Mouse (Mus musculus) MEL (cell line): ENCODE results near the gene Gtf2e1.

Experiments used
- BHLHE40 ChIP-seq: IDR thresholded peaks from 2 replicates; pipeline ENCODE4 v1.6.1; 2012; ENCODE audit warnings: low read depth, mild to moderate bottlenecking, inconsistent platforms, low read length, improper control_type of control experiment, borderline replicate concordance
- CHD1 ChIP-seq: IDR thresholded peaks from 2 replicates; pipeline ENCODE4 v1.6.1; 2012; ENCODE audit warnings: low read depth, mild to moderate bottlenecking, inconsistent platforms, low read length, improper control_type of control experiment
- CTCF ChIP-seq, 3 experiments: IDR thresholded peaks in 2 of 3; conservative IDR thresholded peaks in 1 of 3; 2 replicates each; pipeline ENCODE4 v1.5.1; 2011 to 2012; ENCODE audit warnings: low read length in 3 of 3, low read depth in 2 of 3, mild to moderate bottlenecking in 2 of 3, improper control_type of control experiment in 1 of 3, inconsistent platforms in 1 of 3, mixed read lengths in 1 of 3, moderate library complexity in 1 of 3; ENCODE audit not compliant: control insufficient read depth in 1 of 3, insufficient read depth in 1 of 3, poor library complexity in 1 of 3, severe bottlenecking in 1 of 3
- GABPA ChIP-seq: IDR thresholded peaks from 2 replicates; pipeline ENCODE4 v1.6.1; 2012; ENCODE audit warnings: low read depth, mild to moderate bottlenecking, inconsistent platforms, low read length, improper control_type of control experiment, moderate library complexity
- GATA1 ChIP-seq: IDR thresholded peaks from 2 replicates; pipeline ENCODE4 v1.6.1; 2011; ENCODE audit warnings: low read depth, low read length, improper control_type of control experiment
- HCFC1 ChIP-seq: IDR thresholded peaks from 2 replicates; pipeline ENCODE4 v1.6.1; 2012; ENCODE audit warnings: low read depth, mild to moderate bottlenecking, inconsistent platforms, low read length, improper control_type of control experiment, moderate library complexity
- MAFK ChIP-seq: IDR thresholded peaks from 2 replicates; pipeline ENCODE4 v1.6.1; 2011; ENCODE audit warnings: low read depth, mild to moderate bottlenecking, low read length, improper control_type of control experiment, borderline replicate concordance
- MYC ChIP-seq: IDR thresholded peaks from 2 replicates; pipeline ENCODE4 v1.6.1; 2011; ENCODE audit warnings: low read depth, mild to moderate bottlenecking, low read length, improper control_type of control experiment, moderate library complexity
- NRF1 ChIP-seq: IDR thresholded peaks from 2 replicates; pipeline ENCODE4 v1.6.1; 2014; ENCODE audit warnings: low read depth, mild to moderate bottlenecking, inconsistent platforms, low read length, improper control_type of control experiment, moderate library complexity; ENCODE audit not compliant: poor library complexity, insufficient read depth, severe bottlenecking
- POLR2AphosphoS2 ChIP-seq: IDR thresholded peaks from 2 replicates; pipeline ENCODE4 v1.6.1; 2011; ENCODE audit warnings: low read length, improper control_type of control experiment
- POLR2AphosphoS5 ChIP-seq: IDR thresholded peaks from 2 replicates; pipeline ENCODE4 v1.6.1; 2012; ENCODE audit warnings: low read depth, borderline replicate concordance, mild to moderate bottlenecking, inconsistent platforms, low read length, moderate library complexity, mixed read lengths
- ZC3H11A ChIP-seq: IDR thresholded peaks from 2 replicates; pipeline ENCODE4 v1.6.1; 2012; ENCODE audit warnings: low read depth, mild to moderate bottlenecking, inconsistent platforms, low read length, improper control_type of control experiment
- ZMIZ1 ChIP-seq: IDR thresholded peaks from 2 replicates; pipeline ENCODE4 v1.6.1; 2012; ENCODE audit warnings: low read depth, mild to moderate bottlenecking, inconsistent platforms, low read length, improper control_type of control experiment, moderate library complexity

GRCm38 (mm10) chr16:37462886-37463285 is 76.7 kb downstream of the Gtf2e1 start:
- no peak for TF ChIP-seq CTCF (IDR thresholded peaks at IDR 0.05 in 2 of 3, conservative IDR thresholded peaks at IDR 0.05 in 1 of 3; ENCODE audit: control insufficient read depth in 1 of 3, insufficient read depth in 1 of 3, low read depth in 2 of 3, low read length in 3 of 3, poor library complexity in 1 of 3, severe bottlenecking in 1 of 3)
- no peak for TF ChIP-seq CHD1
- TF ChIP-seq ZC3H11A, result no peak
- TF ChIP-seq GABPA, result no peak
- TF ChIP-seq BHLHE40, result no peak
- no peak for TF ChIP-seq GATA1
- TF ChIP-seq MAFK, result no peak
- TF ChIP-seq NRF1, result no peak
- TF ChIP-seq ZMIZ1, result no peak
- TF ChIP-seq HCFC1, result no peak
- no peak for TF ChIP-seq POLR2AphosphoS2
- no peak for TF ChIP-seq MYC
- TF ChIP-seq POLR2AphosphoS5, result no peak
